Mouse (Mus musculus): ENCODE data around the gene Sh3bgrl2.
"Not testable (repeated sequence)": the region's sequence is repeated elsewhere in the genome, so short reads cannot be mapped to it uniquely, and the experiment has no call there.

Sh3bgrl2 gene

DNA sequence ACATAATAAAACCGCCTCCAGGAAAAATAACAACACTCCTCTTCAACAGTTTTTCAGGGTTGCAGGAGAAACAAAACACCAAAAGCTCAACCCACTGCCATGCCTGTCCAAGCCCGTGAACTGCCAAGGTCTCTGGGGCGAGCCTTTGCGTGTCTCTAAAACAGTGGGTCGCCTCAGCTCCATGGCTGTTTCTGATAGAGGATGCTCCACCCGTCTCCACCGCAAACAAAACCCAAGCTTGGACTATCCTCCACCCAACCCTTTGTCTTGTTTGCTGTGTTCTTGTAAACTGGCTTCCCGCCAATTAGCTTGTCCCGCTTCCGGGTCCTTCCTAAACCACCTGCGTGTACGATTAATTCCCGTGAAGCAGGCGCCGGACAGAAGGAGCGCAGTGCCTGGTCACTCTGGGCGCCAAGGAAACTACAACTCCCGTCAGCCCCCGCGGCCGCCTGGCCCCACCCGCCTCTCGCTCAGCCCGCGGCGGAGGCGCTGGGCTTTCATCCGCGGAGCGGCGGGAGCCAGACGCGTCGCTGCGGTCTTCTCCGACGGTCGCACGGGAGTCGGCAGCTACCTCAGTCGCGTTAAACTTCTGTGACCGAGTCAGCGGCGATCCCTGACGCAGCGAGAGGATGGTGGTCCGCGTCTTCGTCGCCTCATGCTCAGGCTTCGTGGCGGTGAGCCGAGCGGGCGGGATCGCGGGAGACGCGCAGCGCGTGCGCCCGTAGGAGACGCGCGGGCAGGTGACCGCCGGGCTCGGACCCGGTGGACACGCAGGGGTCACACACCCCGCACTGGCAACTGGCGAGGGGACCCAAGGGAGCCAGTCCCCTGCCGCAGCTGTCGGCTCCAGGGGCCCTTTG lies at the start of gene Sh3bgrl2:
Sh3bgrl2 (plus strand) TSS at position 498 of the 860 bp plus-strand sequence.
- DNase-seq (ENCODE audit: low read depth) = peak; percentile 37

DNA sequence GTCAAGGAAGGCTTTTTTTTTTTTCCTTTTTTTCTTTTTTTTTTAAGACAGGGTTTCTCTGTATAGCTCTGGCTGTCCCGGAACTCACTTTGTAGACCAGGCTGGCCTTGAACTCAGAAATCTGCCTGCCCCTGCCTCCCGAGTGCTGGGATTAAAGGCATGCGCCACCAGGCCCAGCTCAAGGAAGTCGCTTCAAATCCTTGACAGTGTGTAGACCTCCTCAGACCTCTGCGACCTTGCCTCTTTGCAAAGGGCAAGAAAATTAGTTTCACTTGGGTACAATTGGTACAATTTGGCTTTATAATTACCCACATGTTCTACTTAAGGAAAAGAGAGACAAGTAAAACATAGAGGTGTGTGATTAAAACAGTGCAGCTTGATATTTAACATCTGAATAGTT lies 29.0 kb upstream of the Sh3bgrl2 start:
- DNase-seq (ENCODE audit: low read depth) = not testable (repeated sequence)

DNA sequence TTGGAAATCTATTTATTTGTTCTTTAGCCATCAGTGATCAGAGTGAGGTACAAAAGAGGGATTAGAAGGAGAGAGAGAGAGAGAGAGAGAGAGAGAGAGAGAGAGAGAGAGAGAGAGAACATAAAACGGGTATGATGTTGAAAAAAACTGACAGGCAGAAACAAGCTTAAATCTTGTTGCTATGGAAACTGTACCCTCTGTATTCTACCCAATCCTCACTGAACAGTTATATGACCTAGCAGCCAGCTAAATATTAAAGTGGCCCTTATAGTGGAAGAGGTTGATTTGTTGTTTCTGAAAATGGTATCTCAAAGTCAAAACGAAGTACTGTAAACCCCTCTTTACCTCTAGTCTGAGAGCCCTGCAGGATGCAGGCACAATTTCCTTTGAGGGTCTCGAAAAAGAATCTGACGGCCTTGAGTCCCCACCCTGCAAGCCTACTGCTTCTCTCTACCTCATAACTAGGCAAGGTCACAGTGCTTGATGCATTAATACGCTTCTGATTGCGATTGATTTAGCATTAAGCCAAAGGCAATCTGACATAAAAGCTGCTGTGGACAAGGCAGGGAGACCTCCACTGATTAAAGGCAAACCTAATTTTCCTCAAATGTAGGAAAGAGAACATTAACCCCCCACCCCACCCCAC lies 28.5 kb upstream of the Sh3bgrl2 start:
- no peak for DNase-seq (ENCODE audit: low read depth)

DNA sequence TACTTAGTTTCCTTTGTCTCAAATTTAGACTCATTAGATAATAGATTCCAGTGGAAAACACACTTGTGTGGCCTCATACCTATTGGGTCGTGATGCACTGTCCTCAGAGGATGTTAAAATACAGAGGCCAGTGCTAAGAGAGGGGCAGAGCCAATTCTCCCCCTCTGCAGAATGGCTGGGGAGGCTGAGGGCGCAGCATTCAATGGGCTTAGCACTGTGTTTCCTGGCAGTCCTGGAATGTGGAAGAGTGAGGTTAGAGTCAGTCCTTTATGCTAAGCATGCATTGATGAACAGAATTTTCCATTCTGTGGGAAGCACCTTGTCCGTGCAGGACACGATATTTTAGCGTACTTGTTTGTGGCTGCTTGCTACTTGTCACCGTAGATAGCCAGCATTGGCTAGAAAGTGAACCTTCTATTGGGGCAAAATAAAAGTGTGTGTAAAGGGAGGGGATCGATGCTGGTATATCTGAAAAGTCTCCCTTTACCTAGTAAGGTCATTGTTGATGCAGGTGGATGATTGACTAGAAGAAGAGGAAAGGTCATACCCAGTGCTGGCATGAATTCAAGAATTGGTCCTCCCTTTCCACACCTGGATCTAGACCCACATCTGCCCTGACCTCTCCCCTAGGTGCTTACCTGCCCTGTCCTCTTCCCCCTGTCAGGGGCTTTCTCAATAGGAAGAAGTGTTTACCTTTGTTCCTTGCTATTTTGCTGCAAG lies 20.6 kb upstream of the Sh3bgrl2 start:
- DNase-seq (ENCODE audit: low read depth) = no peak

DNA sequence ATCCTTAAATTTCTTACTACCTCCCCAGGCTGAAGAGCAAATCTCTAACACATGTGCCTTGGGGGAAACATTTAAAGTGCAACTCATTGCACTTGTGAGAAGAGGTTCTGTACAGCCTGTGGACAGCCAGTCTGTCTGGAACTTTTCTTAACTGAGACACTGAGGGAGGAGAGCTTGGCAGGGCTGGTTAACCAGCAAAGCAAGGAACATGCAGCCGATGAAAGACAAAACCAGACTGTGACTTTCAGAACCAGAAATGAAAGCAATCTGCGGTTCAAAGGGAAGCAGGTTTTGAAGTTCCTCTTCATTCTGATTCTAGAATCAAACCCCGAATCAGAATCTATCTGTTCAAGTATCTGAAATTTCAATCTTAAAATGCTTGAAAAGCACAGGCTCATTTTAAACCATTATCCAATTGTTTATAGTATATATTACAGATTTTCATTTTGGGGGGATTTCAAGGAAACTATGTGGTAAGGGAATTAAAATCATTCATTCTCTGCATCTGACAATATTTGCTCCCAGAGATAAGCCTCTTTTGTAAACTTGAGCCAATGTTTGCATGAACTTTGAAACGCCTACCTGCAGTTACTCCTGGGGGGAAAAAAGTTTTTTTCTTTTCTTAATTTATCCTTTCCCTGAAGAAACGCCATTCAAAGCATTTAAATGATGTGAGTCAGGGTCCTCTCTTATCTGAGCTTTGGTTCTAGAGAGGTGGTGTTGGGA lies 14.9 kb upstream of the Sh3bgrl2 start:
- DNase-seq (ENCODE audit: low read depth) = peak; percentile 14

DNA sequence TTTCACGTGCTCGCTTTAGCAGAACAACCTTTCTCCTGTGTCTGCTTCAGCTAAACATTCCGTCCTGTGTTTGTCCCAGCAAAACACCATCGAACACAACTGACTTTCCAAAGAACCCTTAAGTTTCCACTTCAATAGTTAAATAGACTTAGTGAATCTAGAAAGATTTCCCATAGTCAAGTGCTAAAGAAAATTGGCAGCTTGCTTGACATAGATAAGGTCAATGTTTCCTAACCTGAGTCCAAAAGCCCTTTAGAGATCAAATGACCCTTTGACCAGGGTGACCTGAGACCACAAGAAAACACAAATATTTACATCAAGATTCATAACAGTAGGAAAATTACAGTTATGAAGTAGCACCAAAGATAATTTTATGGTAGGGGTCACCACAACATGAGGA lies 11.2 kb upstream of the Sh3bgrl2 start:
- no peak for DNase-seq (ENCODE audit: low read depth)

DNA sequence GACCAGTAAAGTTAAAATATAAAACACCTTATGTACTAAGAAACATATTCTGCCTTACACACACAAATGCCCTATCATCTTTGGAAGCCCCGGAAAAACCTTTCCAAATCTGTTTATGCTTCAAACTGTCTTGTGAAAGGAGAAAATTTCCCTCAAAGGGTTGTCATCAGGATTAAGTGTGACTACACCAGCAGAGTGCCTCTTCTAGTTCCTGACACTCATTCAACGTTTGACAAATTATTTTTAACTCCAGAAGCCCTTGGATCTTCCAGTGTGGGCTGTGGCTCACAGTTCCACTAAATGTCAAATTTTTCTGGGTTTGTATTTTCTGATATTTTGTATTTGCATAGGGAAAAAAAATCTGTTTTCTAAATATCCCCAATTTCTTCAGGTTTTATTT lies 10.6 kb upstream of the Sh3bgrl2 start:
- DNase-seq (ENCODE audit: low read depth) = no peak

DNA sequence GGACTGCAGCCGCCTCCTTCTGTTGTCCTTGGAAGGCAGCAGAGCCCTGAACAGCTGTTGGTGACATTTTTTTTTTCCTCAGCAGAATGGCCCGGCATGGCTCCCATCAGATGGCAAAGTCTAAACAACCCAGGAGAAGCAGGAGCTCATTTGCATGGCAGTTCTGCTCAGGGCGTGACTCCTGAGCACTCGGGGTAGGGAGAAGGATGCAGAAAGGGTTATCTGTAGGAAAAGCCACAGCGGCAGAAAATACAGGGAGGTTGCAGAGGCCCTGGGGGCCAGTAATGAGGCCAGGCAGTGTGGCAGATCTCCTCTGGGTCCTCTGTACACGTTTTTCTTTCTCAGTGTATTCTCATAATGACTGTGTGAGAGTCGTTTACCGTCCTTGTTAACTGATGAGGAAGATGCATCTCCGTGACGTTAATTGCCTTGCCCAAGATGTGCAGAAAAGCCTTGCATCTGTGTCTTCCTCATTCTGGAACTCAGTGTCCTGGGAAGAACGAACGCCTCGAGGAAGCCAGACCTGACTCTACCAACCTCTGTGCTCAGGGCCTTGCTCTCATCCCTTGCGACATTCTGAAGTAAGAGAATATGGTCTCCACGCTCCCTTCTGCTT lies 10.1 kb upstream of the Sh3bgrl2 start:
- DNase-seq (ENCODE audit: low read depth) = no peak

DNA sequence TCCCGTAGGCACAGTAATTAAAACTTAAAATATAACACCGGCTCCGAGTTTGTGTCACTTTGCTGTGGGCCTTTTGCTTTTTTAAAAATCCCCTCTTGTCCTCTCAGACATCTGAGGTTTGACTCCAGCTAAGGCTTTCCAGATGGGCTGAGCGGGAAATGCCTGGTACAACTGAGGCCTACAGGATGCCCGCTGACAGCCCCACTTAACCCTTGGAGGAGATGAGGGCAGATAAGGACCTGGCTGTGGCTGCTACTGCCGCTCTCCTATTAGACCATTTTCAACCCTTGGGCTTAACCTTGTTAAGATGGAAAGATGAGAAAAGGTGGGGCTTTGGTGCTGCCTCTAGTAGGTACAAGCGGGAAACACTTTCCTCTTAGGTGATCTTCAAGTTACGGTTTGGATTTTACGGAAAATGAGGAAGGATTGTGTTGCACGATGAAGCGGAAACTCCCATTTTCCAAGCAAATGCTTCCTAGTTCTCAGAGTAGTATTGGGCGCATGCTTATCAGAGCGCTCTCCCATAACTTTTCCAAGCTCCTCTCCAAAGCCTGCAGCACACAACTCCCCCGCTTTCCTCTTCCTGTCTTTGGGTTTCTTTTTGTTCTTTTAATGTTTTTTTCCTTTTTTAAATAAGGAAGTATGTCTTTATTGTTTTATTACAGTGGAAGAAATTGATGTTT lies 8.2 kb upstream of the Sh3bgrl2 start:
- no peak for DNase-seq (ENCODE audit: low read depth)

DNA sequence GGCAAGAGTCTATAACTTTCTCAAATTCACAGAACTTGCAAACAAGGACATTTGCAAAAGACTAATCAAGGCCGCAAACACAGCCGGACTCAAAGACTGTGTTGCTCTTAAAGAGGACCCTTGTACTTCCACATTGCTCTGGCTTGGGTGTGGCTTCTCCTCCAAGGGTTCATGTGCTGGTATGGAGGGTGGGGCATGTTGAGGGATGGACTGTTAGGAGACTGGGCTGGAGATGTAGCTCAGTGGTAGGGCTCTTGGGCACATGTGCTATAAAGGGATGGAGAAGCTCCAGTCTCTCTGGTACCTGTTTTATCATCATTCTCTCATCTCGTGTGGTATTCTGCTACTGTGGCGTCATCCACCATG lies 7.7 kb upstream of the Sh3bgrl2 start:
- DNase-seq (ENCODE audit: low read depth) = no peak

DNA sequence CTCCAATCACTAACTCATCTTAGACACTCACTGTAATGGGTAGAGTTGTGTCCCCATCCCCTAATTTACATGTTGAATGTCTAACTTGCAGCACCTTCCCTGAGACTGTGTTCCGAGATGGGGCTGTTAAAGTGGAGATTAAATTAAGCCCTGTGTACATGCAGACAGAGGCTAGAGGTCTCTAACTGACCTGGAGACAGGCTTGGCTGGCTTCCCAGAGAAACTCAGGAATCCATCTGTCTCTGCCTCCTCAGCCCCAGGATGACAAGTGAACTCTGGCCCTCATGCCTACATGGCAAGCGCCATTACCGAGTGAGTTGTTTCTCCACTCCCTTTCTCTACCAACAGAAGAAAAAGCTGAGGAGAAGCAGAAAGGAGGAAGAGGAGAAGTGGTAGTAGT lies 7.2 kb upstream of the Sh3bgrl2 start:
- DNase-seq (ENCODE audit: low read depth) = no peak

DNA sequence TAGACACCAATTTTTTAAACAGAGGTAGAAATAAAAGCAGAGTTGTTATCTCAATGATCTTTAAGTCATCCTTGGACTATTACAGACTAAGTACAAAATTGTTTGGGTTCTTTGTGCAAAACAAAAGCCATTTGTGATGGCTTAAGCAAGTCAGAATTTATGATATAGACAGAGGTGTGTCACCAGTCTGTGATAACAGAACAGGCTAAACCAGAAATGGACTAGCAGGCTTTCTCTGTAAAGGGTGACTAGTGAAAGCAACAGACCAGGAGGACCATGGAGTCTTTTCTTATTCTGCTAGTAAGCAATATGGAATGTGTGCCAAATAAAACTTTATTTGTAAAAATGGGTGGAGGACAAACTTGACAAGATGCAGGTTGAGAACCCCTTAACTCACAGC lies 2.9 kb upstream of the Sh3bgrl2 start:
- DNase-seq (ENCODE audit: low read depth) = no peak

DNA sequence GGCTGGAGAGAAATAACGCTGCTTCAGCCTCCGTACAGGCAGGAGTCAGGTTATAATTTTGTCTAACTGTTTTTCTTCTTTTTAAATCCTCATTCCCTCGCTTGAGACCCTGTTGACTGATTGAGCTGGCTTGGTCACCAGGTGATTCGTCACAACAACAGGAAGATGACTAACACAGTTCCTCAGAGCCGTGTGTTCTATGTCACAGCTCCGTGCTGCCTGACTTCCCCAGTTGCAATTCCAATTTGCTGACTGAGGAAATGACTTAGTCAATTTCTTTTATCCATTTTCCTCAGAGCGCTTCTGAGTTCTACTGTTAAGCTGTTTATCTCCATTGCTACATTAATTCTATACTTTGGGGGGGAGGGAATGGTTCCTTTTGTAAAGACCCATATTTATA lies 1.8 kb upstream of the Sh3bgrl2 start:
- no peak for DNase-seq (ENCODE audit: low read depth)

DNA sequence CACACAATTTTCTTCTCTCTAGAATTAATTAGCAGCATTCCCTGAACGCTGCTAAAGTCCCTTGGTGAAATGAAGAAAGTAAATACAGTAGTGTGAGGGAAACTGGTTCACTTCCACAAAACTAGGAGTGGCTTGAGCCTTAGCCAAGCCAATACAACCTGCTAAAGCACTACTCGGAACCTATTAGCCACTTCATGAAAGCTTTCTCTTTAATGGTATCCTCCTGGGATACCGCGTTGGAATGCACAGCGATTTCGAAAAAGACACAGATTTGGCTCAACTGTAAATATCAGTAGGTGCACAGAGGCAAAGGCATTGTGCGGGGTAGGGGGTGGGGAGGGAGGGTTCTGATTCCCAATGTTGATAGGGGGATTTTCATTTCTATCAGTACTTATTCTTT lies 898 bp upstream of the Sh3bgrl2 start:
- DNase-seq (ENCODE audit: low read depth) = no peak

DNA sequence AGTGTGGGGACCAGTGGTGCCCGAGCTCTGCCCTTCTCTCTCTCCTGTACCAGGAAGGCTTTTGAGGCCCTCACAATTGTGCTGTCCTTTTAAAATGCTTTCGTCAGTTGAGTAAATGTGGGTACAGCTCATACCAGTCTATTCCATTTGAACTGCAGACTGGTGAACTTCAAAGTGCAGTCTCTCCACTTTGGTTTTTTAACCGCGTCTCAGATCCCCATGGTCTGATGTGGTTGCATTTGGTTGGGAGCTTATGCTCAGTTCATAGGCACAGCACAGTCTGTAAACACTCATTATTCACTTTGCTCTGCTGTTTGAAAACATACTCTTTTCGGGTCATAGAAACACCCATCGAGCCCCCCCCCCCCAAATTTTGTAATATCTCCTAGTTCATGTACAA lies 1.7 kb downstream of the Sh3bgrl2 start:
- DNase-seq (ENCODE audit: low read depth) = peak; percentile 67

DNA sequence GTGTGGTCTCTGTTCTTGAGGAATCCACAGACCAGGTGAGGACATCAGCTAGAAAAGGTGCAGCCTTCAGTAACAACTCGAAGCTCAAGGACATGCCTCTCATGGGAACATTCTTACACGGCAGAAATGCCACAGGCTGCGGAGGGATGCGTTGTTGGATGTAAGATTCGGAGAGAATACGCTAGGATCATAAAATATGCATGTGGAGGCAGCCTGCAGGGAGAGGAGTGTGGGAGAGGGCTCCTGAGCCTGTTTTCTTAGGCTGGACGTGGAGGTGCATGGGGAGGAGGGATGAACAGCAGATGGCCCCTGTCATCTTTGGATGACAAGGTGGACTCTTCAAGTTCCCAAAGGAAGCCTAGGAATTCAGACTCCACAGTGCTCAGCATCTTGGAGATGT lies 3.0 kb downstream of the Sh3bgrl2 start:
- DNase-seq (ENCODE audit: low read depth) = no peak

DNA sequence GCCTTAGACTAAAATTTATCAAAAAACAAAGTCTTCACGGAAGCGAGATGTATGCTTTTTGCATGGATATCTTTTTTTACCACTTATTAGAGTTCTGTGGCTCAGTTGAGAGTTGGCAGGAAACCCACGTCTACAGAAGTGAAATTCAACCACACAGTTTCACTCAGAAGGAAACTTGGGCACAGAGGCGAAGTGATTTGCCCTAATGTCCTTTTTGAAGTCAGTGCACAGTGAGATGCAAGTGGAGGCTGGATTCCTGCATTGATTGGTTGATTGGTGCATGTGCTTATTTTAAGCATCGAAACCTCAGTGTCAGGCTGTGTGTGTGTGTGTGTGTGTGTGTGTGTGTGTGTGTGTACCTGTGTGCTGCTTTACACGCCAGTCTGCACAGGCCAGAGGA lies 3.5 kb downstream of the Sh3bgrl2 start:
- DNase-seq (ENCODE audit: low read depth) = peak; percentile 54

DNA sequence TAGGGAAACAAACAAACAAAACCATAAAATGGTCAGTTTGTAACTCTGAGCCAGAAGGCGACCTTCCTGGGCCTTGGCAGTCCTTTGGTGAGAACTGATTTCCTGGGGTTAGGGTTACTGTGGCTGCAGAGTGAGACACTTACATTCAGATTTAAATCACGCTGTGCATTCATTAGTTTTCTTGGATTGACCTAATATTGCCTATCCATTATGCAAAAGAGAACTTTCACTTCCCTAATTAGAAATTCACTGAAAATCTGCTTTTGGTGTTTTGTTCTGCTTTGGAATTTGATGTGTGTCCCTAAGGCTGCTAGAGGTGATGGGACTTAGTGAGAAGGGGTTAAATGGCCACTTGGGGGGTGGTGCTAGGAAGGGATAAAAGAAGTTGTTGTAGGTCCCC lies 7.5 kb downstream of the Sh3bgrl2 start:
- no peak for DNase-seq (ENCODE audit: low read depth)

DNA sequence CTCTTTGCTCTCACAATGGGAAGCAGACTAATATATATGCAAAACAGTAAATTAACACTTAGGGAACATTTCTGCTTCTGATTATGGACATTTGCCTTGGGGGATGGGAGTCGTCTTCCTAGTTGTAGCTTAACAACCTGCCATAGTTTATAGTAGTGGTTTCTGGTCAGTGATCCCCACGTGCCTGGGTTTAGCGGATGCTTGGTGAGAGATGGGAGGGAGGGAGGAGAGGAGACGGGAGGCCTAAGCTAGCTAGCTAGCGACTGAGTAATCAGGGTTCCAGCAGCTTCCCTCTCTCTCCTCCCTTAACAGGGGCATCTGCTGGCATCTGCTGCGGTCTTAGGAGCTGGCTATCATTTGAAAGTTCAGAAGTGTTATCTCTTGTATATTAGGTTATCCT lies 8.1 kb downstream of the Sh3bgrl2 start:
- no peak for DNase-seq (ENCODE audit: low read depth)

DNA sequence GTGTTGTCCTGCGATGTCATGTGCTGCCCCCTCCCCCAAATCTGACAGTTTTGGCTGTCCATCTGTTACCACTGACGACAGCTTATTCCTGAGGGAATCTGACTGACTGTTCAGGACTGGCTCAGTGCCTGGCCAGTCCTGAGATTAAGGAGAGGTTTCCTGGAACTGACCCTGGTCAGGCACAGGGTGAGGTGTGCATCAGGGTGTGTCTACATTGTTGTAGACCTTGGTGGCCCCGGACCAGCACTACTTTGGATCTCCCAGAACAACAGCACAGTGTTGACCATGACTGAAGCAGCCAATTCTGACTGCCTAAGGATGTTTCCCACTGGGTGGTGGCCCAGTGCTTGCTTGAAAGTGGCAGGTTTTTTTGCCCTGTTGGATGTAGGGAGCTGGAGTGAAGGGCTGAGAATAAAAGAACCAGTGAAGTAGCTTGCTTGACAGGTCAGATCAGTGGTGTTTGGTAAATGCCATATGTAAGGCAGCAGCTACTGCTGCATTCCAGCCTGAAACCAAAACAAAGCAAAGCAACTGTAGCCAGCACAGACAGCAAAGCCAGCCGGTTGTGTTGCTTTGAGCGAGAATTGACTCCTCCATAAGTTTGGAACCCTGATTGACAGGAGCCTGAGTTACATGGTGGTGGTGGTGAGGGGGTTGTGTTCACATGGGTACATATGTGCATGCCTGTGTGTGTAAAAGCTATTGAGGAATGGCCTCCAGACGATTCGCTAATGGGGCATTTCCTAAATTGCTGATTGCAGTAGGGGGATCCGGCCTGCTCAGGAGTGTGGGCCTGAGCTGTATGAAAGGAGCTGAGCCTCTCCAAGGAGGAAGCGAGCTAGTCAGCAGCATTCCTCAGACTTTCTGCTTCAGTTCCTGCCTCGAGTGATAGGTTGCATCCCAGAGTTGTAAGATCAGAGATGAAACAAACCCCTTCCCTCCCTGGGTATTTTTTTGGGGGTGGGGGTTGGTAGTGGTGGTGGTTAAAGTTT lies 8.9 kb downstream of the Sh3bgrl2 start:
- no peak for DNase-seq (ENCODE audit: low read depth)
